10 mouse cellular contexts compared by ENCODE assay signal in genomic region chr10:60885348-60886275, GRCm38 (mm10). TPM values are rescaled to one million over a fixed set of nuclear protein-coding genes. Genes with fewer than 3 reads are reported as not detected.
DNase-seq lines count a peak whose midpoint lies in the region; ATAC-seq and TF ChIP-seq lines count a peak whose summit lies in the region.
"Had no signal": no experiment of that assay in that cellular context is flagged by ENCODE, and none has a peak within 500 bp of the region (broad histone marks: within the 10 kb centered on the region; RNA-seq: fewer than 3 reads in every experiment).

No protein-coding gene starts in this region.

- peak; percentile 50; the same call in 1 of the 2 replicates for TF ChIP-seq EP300 in lung, postnatal 0 days (IDR thresholded peaks at IDR 0.05)

- no peak overlapping the region for H3K9ac ChIP-seq in lung, postnatal 0 days (replicated peaks; ENCODE audit: low read depth)
- H3K9ac ChIP-seq in forebrain, embryonic 16.5 days (replicated peaks; ENCODE audit: low read depth, low read length) = peak overlapping the region; percentile 34
- no peak overlapping the region for H3K9ac ChIP-seq in liver, embryonic 13.5 days
- no peak overlapping the region for H3K9ac ChIP-seq in stomach, embryonic 14.5 days (replicated peaks; ENCODE audit: low read depth, low read length)

- peak; percentile 39 for ATAC-seq in lung, postnatal 0 days
- ATAC-seq in forebrain, embryonic 16.5 days = peak; percentile 88
- ATAC-seq in liver, embryonic 13.5 days (ENCODE audit: low read depth) = 0 out of 2 replicates have a peak, but pooled peaks have one; percentile 23
- peak; percentile 75; the same call in 1 of the 2 replicates for ATAC-seq in stomach, embryonic 14.5 days (ENCODE audit: insufficient number of reproducible peaks, insufficient read depth, low FRiP score, low read depth)

- TF ChIP-seq CTCF in lung, postnatal 0 days (IDR thresholded peaks at IDR 0.05) = no peak

- H3K27ac ChIP-seq in lung, postnatal 0 days (ENCODE audit: low read length) = no peak overlapping the region
- no peak overlapping the region for H3K27ac ChIP-seq in forebrain, embryonic 16.5 days (ENCODE audit: low read length)
- no peak overlapping the region for H3K27ac ChIP-seq in liver, embryonic 13.5 days
- no peak overlapping the region for H3K27ac ChIP-seq in stomach, embryonic 14.5 days (ENCODE audit: low read length)

- H3K27me3 ChIP-seq in lung, postnatal 0 days (replicated peaks; ENCODE audit: insufficient read depth, low read length) = no peaks in the 10 kb centered on the region
- H3K27me3 ChIP-seq in forebrain, embryonic 16.5 days (replicated peaks; ENCODE audit: control insufficient read depth, insufficient read depth, low read length) = no peaks in the 10 kb centered on the region
- no peaks in the 10 kb centered on the region for H3K27me3 ChIP-seq in liver, embryonic 13.5 days
- H3K27me3 ChIP-seq in stomach, embryonic 14.5 days (ENCODE audit: control insufficient read depth, insufficient read depth, low read length) = no peaks in the 10 kb centered on the region

- H3K4me2 ChIP-seq in lung, postnatal 0 days (replicated peaks; ENCODE audit: low read depth, low read length) = peak overlapping the region; percentile 5; the same call in 1 of the 2 replicates
- H3K4me2 ChIP-seq in forebrain, embryonic 16.5 days (ENCODE audit: low read length) = peak overlapping the region; percentile 47
- H3K4me2 ChIP-seq in liver, embryonic 13.5 days = no peak overlapping the region
- H3K4me2 ChIP-seq in stomach, embryonic 14.5 days (replicated peaks; ENCODE audit: low read depth, low read length) = no peak overlapping the region; the same call in 1 of the 2 replicates

- no peaks in the 10 kb centered on the region for H3K36me3 ChIP-seq in lung, postnatal 0 days (ENCODE audit: insufficient read depth, low read length)
- no peaks in the 10 kb centered on the region for H3K36me3 ChIP-seq in forebrain, embryonic 16.5 days (ENCODE audit: control insufficient read depth, insufficient read depth)
- H3K36me3 ChIP-seq in liver, embryonic 13.5 days = no peaks in the 10 kb centered on the region
- H3K36me3 ChIP-seq in stomach, embryonic 14.5 days (ENCODE audit: control insufficient read depth, insufficient read depth, low read length) = no peaks in the 10 kb centered on the region

- 0 out of 2 replicates have a peak, but pooled peaks cover 3% of the 10 kb centered on the region for H3K4me1 ChIP-seq in lung, postnatal 0 days (ENCODE audit: insufficient read depth, low read depth, low read length)
- H3K4me1 ChIP-seq in forebrain, embryonic 16.5 days (replicated peaks; ENCODE audit: control insufficient read depth, insufficient read depth, low read length) = peaks cover 17% of the 10 kb centered on the region
- H3K4me1 ChIP-seq in liver, embryonic 13.5 days (replicated peaks) = no peaks in the 10 kb centered on the region
- H3K4me1 ChIP-seq in stomach, embryonic 14.5 days (ENCODE audit: control insufficient read depth, insufficient read depth, low read length) = no peaks in the 10 kb centered on the region

- no peak overlapping the region for H3K4me3 ChIP-seq in lung, postnatal 0 days (ENCODE audit: low read depth, low read length)
- H3K4me3 ChIP-seq in forebrain, embryonic 16.5 days (replicated peaks; ENCODE audit: low read length) = peak overlapping the region; percentile 30
- no peak overlapping the region for H3K4me3 ChIP-seq in liver, embryonic 13.5 days (replicated peaks)
- H3K4me3 ChIP-seq in stomach, embryonic 14.5 days (ENCODE audit: low read depth, low read length) = no peak overlapping the region
- H3K4me3 ChIP-seq: erythroblast, embryonic 14.5 days had no signal

- H3K9me3 ChIP-seq in lung, postnatal 0 days (ENCODE audit: low read length) = no peaks in the 10 kb centered on the region
- 0 out of 2 replicates have a peak, but pooled peaks cover 4% of the 10 kb centered on the region for H3K9me3 ChIP-seq in forebrain, embryonic 16.5 days (ENCODE audit: control insufficient read depth, low read length)
- H3K9me3 ChIP-seq in liver, embryonic 13.5 days (replicated peaks) = no peaks in the 10 kb centered on the region
- no peaks in the 10 kb centered on the region for H3K9me3 ChIP-seq in stomach, embryonic 14.5 days (ENCODE audit: control insufficient read depth, low read depth, low read length)

- peak; percentile 41 for DNase-seq in lung, postnatal 0 days (ENCODE audit: low spot score)
- DNase-seq in lung, postnatal 4 days = no peak
- no peak for DNase-seq in liver, embryonic 13.5 days
- DNase-seq in ovary, postnatal 10 days (ENCODE audit: low spot score) = no peak
- no peak for DNase-seq in layer of hippocampus, adult 9-10 months (ENCODE audit: low spot score)
- no peak for DNase-seq in testis, postnatal 10 days (ENCODE audit: low spot score)
- DNase-seq: right cerebral cortex, postnatal 4 days had no signal

- whole genome bisulfite sequencing in lung, postnatal 0 days = 25% methylated on average over 25 of the region's 25 CpGs
- WGBS in forebrain, embryonic 16.5 days = 21% methylated on average over 25 of the region's 25 CpGs
- 32% methylated on average over 25 of the region's 25 CpGs for WGBS in liver, embryonic 13.5 days (ENCODE audit: insufficient replicate concordance)
- WGBS in stomach, embryonic 14.5 days = 24% methylated on average over 25 of the region's 25 CpGs

RNA-seq across cellular contexts. Expression of gene Unc5b, which starts 54.2 kb away (rescaled TPM):
- polyA plus RNA-seq in lung, postnatal 0 days (2015; fragmentation: Nextera tagmentation; extraction: Ambion mirVana) = 3.8 and 4.3 TPM in 2 replicates
- 2.2 and 2.6 TPM in 2 replicates for polyA plus RNA-seq in forebrain, embryonic 16.5 days (2015; fragmentation: Nextera tagmentation; extraction: Ambion mirVana)
- 0.45 and 0.52 TPM in 2 replicates for polyA plus RNA-seq in liver, embryonic 13.5 days (2015; fragmentation: Nextera tagmentation; extraction: Ambion mirVana)
- 4.2 and 4.4 TPM in 2 replicates for polyA plus RNA-seq in stomach, embryonic 14.5 days (2014; fragmentation: Nextera tagmentation; extraction: Ambion mirVana)
- polyA plus RNA-seq: erythroblast, embryonic 14.5 days had no signal

Comparison
In these comparisons a context has a peak if more than half of its experiments do, and no peak if none do; other contexts are left out.
1. ATAC-seq: peak in every context shown above with its lines; median percentile 88 in forebrain, embryonic 16.5 days; 75 in stomach, embryonic 14.5 days; 39 in lung, postnatal 0 days; 23 in liver, embryonic 13.5 days.
2. H3K4me2 ChIP-seq: peak in lung, postnatal 0 days (single experiment) and forebrain, embryonic 16.5 days (single experiment); none in liver, embryonic 13.5 days (single experiment) and stomach, embryonic 14.5 days (single experiment).